Mouse (Mus musculus) kidney, postnatal 36 days (tissue): ENCODE measurements around the gene Pik3r2.
A peak's percentile ranks its signal among the peaks of the same experiment; 100 is the strongest.

ENCODE experiments used
- DNase-seq, 2 experiments: peaks; one replicate each; pipeline ENCODE4 v3.0.0; 2021 to 2022; ENCODE audit warnings: mixed read lengths in 2 of 2

Gene Pik3r2

DNA sequence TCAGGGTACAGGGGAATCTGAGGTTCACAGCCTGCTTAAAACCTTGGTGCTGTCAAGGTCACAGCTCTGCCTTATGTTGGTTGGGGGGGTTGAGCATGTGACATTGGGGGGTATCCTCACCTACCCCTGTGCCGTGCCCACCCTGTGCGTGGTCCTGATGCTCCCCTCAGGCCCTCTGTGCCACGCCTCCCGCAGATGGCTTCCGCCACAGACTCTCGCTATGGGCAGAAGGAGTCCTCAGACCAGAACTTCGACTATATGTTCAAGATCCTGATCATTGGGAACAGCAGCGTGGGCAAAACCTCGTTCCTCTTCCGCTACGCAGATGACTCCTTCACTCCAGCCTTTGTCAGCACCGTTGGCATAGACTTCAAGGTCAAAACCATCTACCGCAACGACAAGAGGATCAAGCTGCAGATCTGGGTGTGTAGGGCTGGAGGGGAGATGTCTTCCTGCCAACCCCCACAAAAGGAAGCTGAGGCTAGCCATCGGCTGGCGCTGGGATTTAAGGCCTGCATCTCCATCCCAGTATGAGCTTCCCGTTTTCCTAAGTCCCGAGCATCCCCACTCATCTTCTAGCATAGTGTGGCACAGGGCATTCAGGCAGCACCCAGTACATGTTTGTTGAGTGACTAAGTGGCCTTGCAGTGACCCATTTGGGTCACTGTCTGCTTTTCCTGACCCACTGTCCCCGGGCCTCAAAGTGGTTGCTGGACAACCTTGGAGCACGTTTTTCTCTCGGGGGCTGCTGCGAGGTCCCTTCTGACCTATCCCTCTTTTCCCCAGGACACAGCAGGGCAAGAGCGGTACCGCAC, 20.6 kb downstream of the Pik3r2 start:
- DNase-seq = no peak

DNA sequence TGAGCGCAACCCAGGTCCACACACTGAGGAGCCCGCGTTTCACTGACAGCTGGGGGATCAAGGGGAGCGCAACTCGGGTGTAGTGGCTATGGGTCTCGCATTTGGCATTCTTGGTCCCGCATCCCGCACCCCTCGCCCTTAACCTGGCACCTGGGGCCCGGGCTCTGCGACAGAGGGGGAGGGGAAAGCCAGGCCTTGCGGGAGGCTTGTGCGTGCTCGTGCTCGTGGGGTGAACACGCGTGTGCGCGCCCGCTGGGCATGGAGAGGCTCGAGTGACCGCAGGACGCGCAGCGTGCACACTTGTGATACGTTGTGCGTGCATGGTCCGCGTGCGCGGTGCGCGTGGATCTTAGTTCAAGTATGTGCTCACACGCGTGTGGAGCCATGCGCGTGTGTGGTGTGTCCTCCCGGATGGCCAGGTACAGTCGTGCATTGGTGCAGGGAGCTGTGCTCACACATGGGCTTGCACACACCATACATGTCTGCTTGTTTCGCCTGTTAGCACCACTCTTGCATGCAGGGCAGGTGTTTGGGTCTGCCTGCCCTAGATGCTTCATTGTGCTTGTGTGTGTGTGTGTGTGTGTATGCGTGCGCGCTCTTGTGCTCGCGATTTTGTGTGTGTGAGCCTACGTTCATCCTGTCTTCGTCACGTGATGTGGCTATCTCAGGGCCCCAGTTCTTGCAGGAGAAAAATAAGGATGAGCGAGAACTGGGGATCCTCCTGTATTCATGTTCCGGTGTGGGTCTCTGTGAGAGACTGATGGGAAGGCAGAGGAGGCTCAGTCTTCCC, 21.4 kb downstream of the Pik3r2 start:
- peak in 1 of 2 experiments; percentile 72 for DNase-seq

GRCm38 (mm10) chr8:70754043-70754870, 22.3 kb downstream of the Pik3r2 start, which contains the start of gene Rab3a:
Rab3a (plus strand) TSS chr8:70754679.
- DNase-seq = peak; percentile 97 to 99

DNA sequence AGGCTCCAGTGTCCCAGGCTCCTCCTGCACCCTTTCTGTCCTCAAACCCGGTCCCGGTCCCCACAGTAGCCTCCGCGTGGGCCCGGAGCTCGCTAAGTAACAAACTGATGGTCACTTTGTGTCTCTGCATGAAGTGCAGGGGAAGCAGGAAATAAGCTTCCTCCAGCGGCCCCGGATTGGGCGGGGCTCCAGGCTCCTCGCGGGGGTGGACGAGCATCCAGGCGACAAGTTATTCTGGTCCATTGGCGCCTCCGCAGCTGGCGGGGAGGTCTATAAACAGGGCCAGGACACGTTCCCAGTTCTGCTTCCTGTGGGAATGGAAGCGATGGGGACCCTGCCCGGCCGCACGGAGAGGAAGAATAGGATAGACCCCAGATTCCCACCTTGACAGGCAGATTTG, 23.4 kb downstream of the Pik3r2 start:
- DNase-seq = peak; percentile 91

GRCm38 (mm10) chr8:70752000-70752764, 24.3 kb downstream of the Pik3r2 start:
- peak; percentile 91 to 94 for DNase-seq

- DNase-seq = no peak
Observed at GRCm38 (mm10) chr8:70750128-70750680, 26.3 kb downstream of the Pik3r2 start.

- DNase-seq = no peak
Observed at GRCm38 (mm10) chr8:70749097-70749674, 27.3 kb downstream of the Pik3r2 start.

- DNase-seq = no peak
Observed at GRCm38 (mm10) chr8:70748246-70749096, 28.0 kb downstream of the Pik3r2 start.

DNA sequence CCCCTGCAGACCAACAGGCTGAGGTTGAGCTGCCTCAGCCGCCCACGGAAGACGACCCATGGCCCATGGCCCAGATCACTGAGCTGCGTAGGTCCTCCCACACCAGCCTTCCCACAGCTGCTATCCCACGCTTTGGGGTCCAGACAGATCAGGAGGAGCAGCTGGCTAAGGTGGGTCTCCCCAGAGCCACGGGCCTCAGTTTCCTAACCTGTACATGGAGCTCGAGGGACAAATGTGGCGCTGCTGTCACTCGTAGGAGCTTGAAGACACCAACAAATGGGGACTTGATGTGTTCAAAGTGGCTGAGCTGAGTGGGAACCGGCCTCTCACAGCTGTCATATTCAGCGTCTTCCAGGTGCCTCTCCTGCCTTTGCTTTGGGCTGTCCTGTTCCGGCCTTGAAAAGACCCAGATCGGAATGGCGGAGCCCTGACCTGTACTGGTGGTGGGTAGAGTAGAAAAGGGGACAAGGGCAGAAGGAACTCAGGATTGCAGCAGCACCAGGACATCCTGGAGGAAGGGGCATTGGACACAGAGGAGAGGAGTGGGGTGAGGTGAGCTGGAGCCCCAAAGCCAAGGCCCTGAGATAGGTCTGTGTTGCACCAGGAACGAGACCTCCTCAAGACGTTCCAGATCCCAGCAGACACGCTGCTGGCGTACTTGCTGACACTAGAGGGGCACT, 29.2 kb downstream of the Pik3r2 start:
- no peak for DNase-seq

DNA sequence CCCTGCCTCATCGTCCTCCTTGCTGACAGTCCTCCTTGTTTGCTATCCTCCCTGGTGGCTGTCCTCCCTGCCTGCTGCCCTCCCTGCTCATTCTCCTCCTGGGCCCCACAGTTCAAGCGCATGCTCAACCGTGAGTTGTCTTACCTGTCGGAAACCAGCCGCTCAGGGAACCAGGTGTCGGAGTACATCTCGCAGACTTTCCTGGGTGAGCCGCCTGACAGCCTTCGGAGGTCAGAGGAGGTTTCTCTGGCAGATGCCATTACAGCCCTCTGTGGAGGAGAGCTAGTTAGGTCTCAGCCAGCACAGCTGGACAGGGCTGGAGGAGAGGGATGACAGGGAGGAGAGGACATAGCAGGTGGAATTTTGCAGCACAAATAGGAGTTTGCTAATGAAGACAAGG, 29.8 kb downstream of the Pik3r2 start:
- DNase-seq = no peak

DNA sequence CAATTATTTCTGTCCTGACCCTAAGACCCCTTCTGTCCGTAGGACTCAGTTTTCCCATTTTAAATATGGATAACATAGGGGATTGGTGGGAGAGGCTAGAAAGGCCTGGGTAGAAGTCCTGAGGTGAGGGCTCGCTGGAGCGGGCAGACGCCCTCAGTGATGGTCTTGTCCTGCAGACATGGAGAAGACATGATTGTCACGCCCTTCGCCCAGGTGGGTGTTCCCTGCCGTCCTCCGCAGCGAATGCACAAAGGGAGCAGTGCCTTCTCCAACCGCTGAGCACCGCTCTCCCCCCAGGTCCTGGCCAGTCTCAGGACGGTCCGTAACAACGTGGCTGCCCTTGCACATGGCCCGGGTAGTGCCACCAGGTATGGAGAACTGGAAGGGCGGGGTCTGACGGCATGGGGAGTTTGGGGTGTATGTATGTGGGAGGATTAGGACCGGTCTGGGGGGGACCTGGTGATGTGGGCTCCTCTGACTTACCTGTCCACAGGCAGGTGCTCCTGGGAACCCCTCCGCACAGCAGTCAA, 30.8 kb downstream of the Pik3r2 start:
- DNase-seq = no peak

GRCm38 (mm10) chr8:70744806-70745205, 31.7 kb downstream of the Pik3r2 start:
- DNase-seq = no peak

DNA sequence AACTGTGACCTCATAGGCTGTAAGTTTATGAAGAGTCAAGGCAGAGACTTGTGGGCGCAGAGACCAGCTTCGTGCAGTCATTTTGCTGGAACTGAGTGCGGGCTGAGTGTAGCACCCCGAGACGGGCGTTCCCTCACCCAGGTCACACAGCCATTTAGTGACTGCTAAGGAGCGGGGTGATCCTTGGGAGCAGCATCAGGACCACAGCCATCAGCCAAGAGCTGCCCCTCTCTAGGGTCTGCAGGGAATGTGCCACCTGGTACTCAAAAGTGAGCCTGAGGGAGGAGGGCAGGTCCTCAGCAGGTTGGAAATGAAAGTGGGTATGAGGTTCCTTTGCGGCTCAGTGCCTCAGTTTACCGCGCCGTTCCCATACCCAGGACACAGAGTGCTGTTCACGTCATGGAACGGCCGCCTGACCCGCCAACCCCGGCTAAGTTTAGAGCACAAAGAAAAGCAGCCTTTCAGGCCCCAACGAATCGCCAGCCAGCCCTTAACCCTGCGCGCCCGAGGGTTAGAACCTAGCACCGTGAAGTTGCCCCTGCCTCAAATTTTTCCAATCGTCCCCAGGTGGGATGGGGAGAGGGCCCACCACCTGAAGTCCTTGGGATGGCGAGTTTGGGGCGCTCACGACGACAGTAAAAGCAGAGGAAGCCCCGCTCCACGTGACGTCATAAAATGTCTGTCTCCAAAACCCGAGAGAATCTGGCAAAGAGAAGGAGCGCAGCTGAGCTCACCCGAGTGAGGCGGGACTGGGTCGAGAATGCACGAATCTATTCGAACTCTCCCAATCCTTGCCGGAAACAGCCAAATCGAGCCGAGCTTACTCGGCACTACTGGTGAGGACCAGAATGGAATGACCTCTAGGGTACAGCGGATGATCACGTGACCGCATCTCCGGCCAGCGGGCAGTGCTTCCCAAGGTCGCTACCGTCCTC, 32.6 kb downstream of the Pik3r2 start:
- DNase-seq = peak; percentile 91 to 95

DNA sequence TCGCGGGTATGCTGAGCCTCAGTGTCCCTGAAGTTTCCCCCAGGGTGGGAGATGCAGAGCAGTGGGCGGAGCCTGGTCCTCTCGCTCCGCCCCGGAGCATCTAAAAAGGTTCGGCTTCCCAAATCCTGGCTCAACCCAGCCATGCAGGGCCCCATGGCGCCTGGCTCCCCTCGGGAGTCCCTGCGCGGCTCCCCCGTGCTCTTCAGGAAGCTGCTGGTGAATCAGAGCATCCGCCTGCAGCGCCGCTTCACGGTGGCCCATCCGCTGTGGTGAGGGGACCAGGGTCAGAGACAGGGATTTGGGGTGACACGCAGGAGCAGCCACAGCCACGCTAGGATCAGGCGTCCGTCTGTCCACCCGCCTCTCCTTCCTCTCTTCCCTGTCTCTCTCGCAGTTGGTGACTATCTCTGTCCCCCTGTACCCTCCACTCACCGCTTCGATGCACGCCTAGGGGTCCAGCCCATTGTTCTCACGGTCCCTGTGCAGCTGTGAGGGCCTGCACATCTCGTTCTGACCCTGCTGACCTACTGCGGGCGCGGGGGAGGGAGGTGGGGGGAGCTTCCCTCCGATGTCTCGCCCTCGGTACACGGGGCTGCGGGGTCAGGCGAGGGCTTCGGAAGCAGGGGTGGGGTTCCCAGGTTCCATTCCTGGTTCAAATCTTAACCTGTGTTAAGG, 33.4 kb downstream of the Pik3r2 start:
- no peak for DNase-seq

- no peak for DNase-seq
Observed at GRCm38 (mm10) chr8:70742176-70742575, 34.3 kb downstream of the Pik3r2 start.

DNA sequence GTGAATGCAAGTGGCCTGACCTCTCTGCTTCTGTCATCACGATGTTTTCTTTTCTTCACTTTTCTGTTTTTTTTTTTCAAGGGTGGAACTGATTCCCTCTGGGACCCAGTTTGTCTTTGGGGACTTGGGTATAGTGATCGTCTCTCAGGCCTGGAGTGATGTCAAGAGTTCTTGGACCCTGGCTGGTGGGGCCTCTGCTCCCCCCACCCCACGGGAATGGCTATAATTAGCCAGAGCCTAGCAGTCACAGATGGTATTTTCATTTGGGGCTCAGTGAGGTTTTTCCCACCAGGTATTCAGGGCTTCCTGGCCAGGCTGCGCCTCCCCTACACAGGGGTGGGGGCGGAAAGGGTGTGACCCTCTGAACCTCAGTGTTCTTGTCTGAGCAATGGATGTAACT, 34.9 kb downstream of the Pik3r2 start:
- no peak for DNase-seq

- DNase-seq = no peak
Observed at GRCm38 (mm10) chr8:70738211-70738610, 38.3 kb downstream of the Pik3r2 start.

- no peak for DNase-seq
Observed at GRCm38 (mm10) chr8:70737705-70738104, 38.8 kb downstream of the Pik3r2 start.
